Mouse (Mus musculus) c-Kit-positive CD71-positive TER-119-positive erythroid progenitor cells, embryonic 14.5 days (primary cell): ENCODE measurements around the gene Gm17949.

Experiments
- DNase-seq: peaks from one replicate; pipeline ENCODE4 v3.0.0-alpha.2; 2013; ENCODE audit warnings: low spot score

The Gm17949 gene

GRCm38 (mm10) chr17:57011236-57012141, at the start of gene Gm17949, which contains the start of gene Gtf2f1:
Gene Gm17949 (plus strand): TSS chr17:57011469.
Gene Gtf2f1 (minus strand): TSS chr17:57011288.
- peak; percentile 98 for DNase-seq

GRCm38 (mm10) chr17:56961880-56962279, 49.4 kb upstream of the Gm17949 start:
- no peak for DNase-seq

- no peak for DNase-seq
Observed at GRCm38 (mm10) chr17:56962642-56963405, 48.4 kb upstream of the Gm17949 start.

- no peak for DNase-seq
Observed at GRCm38 (mm10) chr17:56963646-56964045, 47.6 kb upstream of the Gm17949 start.

- no peak for DNase-seq
Observed at GRCm38 (mm10) chr17:56969321-56969720, 41.9 kb upstream of the Gm17949 start.

GRCm38 (mm10) chr17:56970081-56970480, 41.2 kb upstream of the Gm17949 start:
- no peak for DNase-seq

GRCm38 (mm10) chr17:56973956-56974707, 37.1 kb upstream of the Gm17949 start:
- no peak for DNase-seq

GRCm38 (mm10) chr17:56974708-56975240, 36.5 kb upstream of the Gm17949 start:
- no peak for DNase-seq

- DNase-seq = no peak
Observed at GRCm38 (mm10) chr17:56975391-56975790, 35.9 kb upstream of the Gm17949 start.

GRCm38 (mm10) chr17:56976531-56977390, 34.5 kb upstream of the Gm17949 start:
- no peak for DNase-seq

- no peak for DNase-seq
Observed at GRCm38 (mm10) chr17:56979524-56979923, 31.7 kb upstream of the Gm17949 start.

- no peak for DNase-seq
Observed at GRCm38 (mm10) chr17:56981049-56981448, 30.2 kb upstream of the Gm17949 start.

GRCm38 (mm10) chr17:56982013-56982412, 29.3 kb upstream of the Gm17949 start, which contains the start of gene Acer1:
Gene Acer1 (minus strand): TSS chr17:56982126.
- no peak for DNase-seq

GRCm38 (mm10) chr17:56984886-56985285, 26.4 kb upstream of the Gm17949 start:
- no peak for DNase-seq

GRCm38 (mm10) chr17:56985656-56986055, 25.6 kb upstream of the Gm17949 start:
- DNase-seq = no peak

- DNase-seq = no peak
Observed at GRCm38 (mm10) chr17:56986105-56986805, 25.0 kb upstream of the Gm17949 start.

GRCm38 (mm10) chr17:56988441-56988840, 22.8 kb upstream of the Gm17949 start:
- no peak for DNase-seq

GRCm38 (mm10) chr17:56988921-56989430, 22.3 kb upstream of the Gm17949 start:
- DNase-seq = no peak

- no peak for DNase-seq
Observed at GRCm38 (mm10) chr17:56989467-56990114, 21.7 kb upstream of the Gm17949 start.
